Mouse (Mus musculus) liver, postnatal 0 days (tissue): ENCODE measurements around the gene Lias.

Experiments
- CTCF ChIP-seq: sonication (generic); IDR thresholded peaks from 2 replicates; pipeline ENCODE4 v1.5.1; 2016; ENCODE audit warnings: antibody characterized with exemption, low read depth
- EP300 ChIP-seq: IDR thresholded peaks from 2 replicates; pipeline ENCODE4 v1.6.1; 2016; ENCODE audit warnings: antibody characterized with exemption, low read depth, mild to moderate bottlenecking

DNA sequence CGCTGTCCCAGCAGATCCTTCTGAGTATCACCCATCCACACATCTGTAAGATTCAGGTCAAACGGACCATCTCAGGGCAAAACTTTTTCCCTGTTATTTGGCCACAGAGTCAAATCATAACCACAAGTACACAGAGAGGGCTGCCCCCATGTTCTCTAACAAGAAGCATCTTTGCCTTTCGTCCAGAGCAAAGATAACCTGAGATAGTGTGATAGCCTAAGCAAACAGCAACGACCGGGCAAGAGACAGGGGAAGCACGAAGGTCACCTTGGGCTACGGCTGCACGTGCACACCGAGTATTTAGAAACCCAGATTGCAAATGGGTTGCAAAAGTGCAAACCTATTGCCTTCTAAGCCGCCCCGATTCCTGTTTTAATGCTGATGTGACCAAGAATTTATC is 23.5 kb upstream of the Lias start:
- TF ChIP-seq CTCF (no peak), EP300 (no peak)
